Mouse (Mus musculus): ENCODE measurements around the gene Thbs4.

DNA sequence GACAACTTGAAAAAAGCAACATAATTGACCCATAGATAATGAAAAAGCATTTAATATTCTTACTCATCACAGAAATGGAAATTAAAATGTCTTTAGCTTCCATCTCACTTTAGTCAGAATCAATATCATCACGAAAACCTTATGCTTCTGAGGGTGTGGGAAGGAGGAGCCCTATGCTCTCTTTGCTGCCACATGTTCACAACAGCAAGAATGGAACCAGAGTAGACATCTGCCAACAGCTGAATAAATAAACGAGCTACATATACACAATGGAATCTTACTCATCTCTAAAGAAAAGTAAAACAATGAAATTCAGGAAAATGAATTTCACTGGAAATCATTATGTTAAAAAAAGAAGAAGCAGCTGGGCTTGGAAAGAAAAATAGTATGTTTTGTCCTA, 4.2 kb upstream of the Thbs4 start:
- no peak for TF ChIP-seq CTCF (IDR thresholded peaks at IDR 0.05; ENCODE audit: low read depth)
- TF ChIP-seq EP300 (IDR thresholded peaks at IDR 0.05; ENCODE audit: low read depth) = no peak
